Mouse (Mus musculus) hindbrain, embryonic 16.5 days (tissue): ENCODE data around the gene L3mbtl3. TPM values are rescaled to one million over a fixed set of nuclear protein-coding genes. Genes with fewer than 3 reads are reported as not detected.

Source experiments
- ATAC-seq: fragments of 200-750 bp; cut with Nextera tagmentation; 2 replicates; pipeline ENCODE4 v1.8.0; 2017; ENCODE audit warnings: moderate TSS enrichment, moderate library complexity
- H3K27ac ChIP-seq: fragments of 300-500 bp; sonication (generic); 2 replicates; pipeline ENCODE4 v1.5.1; 2014; ENCODE audit warnings: low read depth, mild to moderate bottlenecking, control low read depth, low read length, moderate library complexity
- H3K27me3 ChIP-seq: fragments of 300-500 bp; sonication (generic); replicated peaks from 2 replicates; pipeline ENCODE4 v1.6.1; 2014; ENCODE audit warnings: low read length; ENCODE audit not compliant: control insufficient read depth, insufficient read depth
- H3K36me3 ChIP-seq: fragments of 300-500 bp; sonication (generic); 2 replicates; pipeline ENCODE4 v1.6.1; 2014; ENCODE audit warnings: mild to moderate bottlenecking, low read length, moderate library complexity, mixed read lengths; ENCODE audit not compliant: control insufficient read depth, insufficient read depth
- H3K4me1 ChIP-seq: fragments of 300-500 bp; sonication (generic); 2 replicates; pipeline ENCODE4 v1.6.1; 2014; ENCODE audit warnings: low read depth, low read length; ENCODE audit not compliant: control insufficient read depth, insufficient read depth
- H3K4me2 ChIP-seq: fragments of 300-500 bp; sonication (generic); 2 replicates; pipeline ENCODE4 v1.6.1; 2014; ENCODE audit warnings: mild to moderate bottlenecking, low read length, control low read depth, moderate library complexity
- H3K4me3 ChIP-seq: fragments of 300-500 bp; sonication (generic); 2 replicates; pipeline ENCODE4 v1.5.1; 2014; ENCODE audit warnings: mild to moderate bottlenecking, low read length, control low read depth, moderate library complexity
- H3K9ac ChIP-seq: fragments of 300-500 bp; sonication (generic); 2 replicates; pipeline ENCODE4 v1.6.1; 2014; ENCODE audit warnings: low read depth, mild to moderate bottlenecking, control low read depth, low read length, moderate library complexity
- H3K9me3 ChIP-seq: fragments of 300-500 bp; sonication (generic); 2 replicates; pipeline ENCODE4 v1.6.1; 2014; ENCODE audit warnings: mild to moderate bottlenecking, low read length, moderate library complexity; ENCODE audit not compliant: control insufficient read depth
- WGBS: fragments of 180-500 bp; shearing (Covaris S2); extraction: QIAGEN DNeasy Blood & Tissue Kit; methylation state at CpG from one replicate; pipeline ENCODE4 v1.1.7; 2014; 5-methylcytosine and 5-hydroxymethylcytosine counted together
- microRNA-seq: library from miRNA; unstranded; fragments of <30 nt; microRNA quantifications from one replicate; pipeline ENCODE4, GENCODE M21; 2017
- polyA plus RNA-seq: library from polyadenylated mRNA; unstranded; fragments of >200 nt; fragmentation: Nextera tagmentation; extraction: Ambion mirVana; gene quantifications from 2 replicates; pipeline ENCODE4 v1.2.1, GENCODE M21; 2015

Gene L3mbtl3
- polyA plus RNA-seq, 1 experiment from 2014 or later = 24.5 TPM

GRCm38 (mm10) chr10:26232071-26232653, 143.6 kb downstream of the L3mbtl3 start:
- WGBS = 82% methylated on average over 3 of the region's 3 CpGs
- H3K9me3 ChIP-seq = no peaks in the 10 kb centered on the region
- no peaks in the 10 kb centered on the region for H3K4me1 ChIP-seq
- no peaks in the 10 kb centered on the region for H3K36me3 ChIP-seq
- no peak overlapping the region for H3K9ac ChIP-seq
- H3K4me2 ChIP-seq = no peak overlapping the region
- H3K27me3 ChIP-seq = no peaks in the 10 kb centered on the region
- H3K27ac ChIP-seq = no peak overlapping the region
- ATAC-seq = no peak
- no peak overlapping the region for H3K4me3 ChIP-seq

- Histone ChIP-seq H3K9me3 (no peaks in the 10 kb centered on the region), H3K4me2 (no peak within 1 kb of the TSS), H3K27me3 (no peaks in the 10 kb centered on the region), H3K4me3 (no peak within 1 kb of the TSS), H3K27ac (no peak within 1 kb of the TSS), H3K36me3 (no peaks in the 10 kb centered on the region), H3K9ac (no peak within 1 kb of the TSS), H3K4me1 (no peaks in the 10 kb centered on the region)
- 82% methylated on average over 4 of the region's 4 CpGs for WGBS
- ATAC-seq = no peak
Observed at GRCm38 (mm10) chr10:26229488-26229887, 146.3 kb downstream of the L3mbtl3 start, which contains the start of gene Samd3. Samd3 (plus strand) TSS chr10:26229707.

- H3K9ac ChIP-seq = no peak overlapping the region
- no peaks in the 10 kb centered on the region for H3K27me3 ChIP-seq
- no peaks in the 10 kb centered on the region for H3K36me3 ChIP-seq
- H3K9me3 ChIP-seq = no peaks in the 10 kb centered on the region
- no peaks in the 10 kb centered on the region for H3K4me1 ChIP-seq
- H3K4me2 ChIP-seq = no peak overlapping the region
- H3K27ac ChIP-seq = no peak overlapping the region
- no peak overlapping the region for H3K4me3 ChIP-seq
- ATAC-seq = no peak
Observed at GRCm38 (mm10) chr10:26228187-26228586, 147.6 kb downstream of the L3mbtl3 start.

GRCm38 (mm10) chr10:26226734-26227133, 149.0 kb downstream of the L3mbtl3 start:
- no peak overlapping the region for H3K27ac ChIP-seq
- H3K4me2 ChIP-seq = no peak overlapping the region
- no peak overlapping the region for H3K9ac ChIP-seq
- no peaks in the 10 kb centered on the region for H3K9me3 ChIP-seq
- no peaks in the 10 kb centered on the region for H3K4me1 ChIP-seq
- H3K36me3 ChIP-seq = no peaks in the 10 kb centered on the region
- ATAC-seq = no peak
- no peaks in the 10 kb centered on the region for H3K27me3 ChIP-seq
- H3K4me3 ChIP-seq = no peak overlapping the region
- WGBS = 61% methylated on average over 2 of the region's 2 CpGs

DNA sequence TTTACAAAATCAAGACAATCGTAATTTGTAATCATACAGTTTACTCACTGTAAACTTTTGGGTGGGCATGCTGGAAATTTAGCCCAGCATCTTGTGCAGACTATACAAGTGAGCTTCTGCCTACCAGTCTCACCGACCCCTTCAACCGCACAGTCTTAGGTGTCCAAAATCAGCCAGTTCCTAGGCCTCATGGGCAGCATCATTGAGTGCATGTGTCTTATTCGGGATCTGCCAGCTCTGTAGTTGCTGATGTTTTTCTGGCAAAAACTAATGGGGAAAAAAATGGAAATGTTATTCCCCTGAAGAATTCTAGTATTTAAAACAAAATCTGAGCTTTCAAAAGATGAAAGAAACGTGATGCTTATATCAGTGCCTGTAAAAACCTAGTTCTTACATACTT, 149.5 kb downstream of the L3mbtl3 start:
- Histone ChIP-seq H3K27ac (no peak overlapping the region), H3K9ac (no peak overlapping the region), H3K4me3 (no peak overlapping the region), H3K36me3 (no peaks in the 10 kb centered on the region), H3K4me1 (no peaks in the 10 kb centered on the region), H3K9me3 (no peaks in the 10 kb centered on the region), H3K4me2 (no peak overlapping the region), H3K27me3 (no peaks in the 10 kb centered on the region)
- ATAC-seq = no peak
- 89% methylated on average over 5 of the region's 5 CpGs for WGBS

Small RNAs within 50 kb of the gene (microRNA-seq; reads per million reads assigned to microRNA genes)
- gene Gm27754 = not detected

Other genes starting within 250 kb of the L3mbtl3 start
- gene Samd3, start 146.3 kb downstream of the L3mbtl3 start, polyA plus RNA-seq = 0.74 and 1.6 TPM in 2 replicates